Mouse (Mus musculus) bone marrow macrophage, adult 2 months (primary cell): ENCODE data around the gene Slc4a2.

Experiments used
- CTCF ChIP-seq: IDR thresholded peaks from 2 replicates; pipeline ENCODE4 v1.5.1; 2012; ENCODE audit warnings: low read depth, mild to moderate bottlenecking, low read length, moderate library complexity
- POLR2A ChIP-seq: IDR thresholded peaks from 2 replicates; pipeline ENCODE4 v1.6.1; 2012; ENCODE audit warnings: mild to moderate bottlenecking, low read depth, low read length, borderline replicate concordance

DNA sequence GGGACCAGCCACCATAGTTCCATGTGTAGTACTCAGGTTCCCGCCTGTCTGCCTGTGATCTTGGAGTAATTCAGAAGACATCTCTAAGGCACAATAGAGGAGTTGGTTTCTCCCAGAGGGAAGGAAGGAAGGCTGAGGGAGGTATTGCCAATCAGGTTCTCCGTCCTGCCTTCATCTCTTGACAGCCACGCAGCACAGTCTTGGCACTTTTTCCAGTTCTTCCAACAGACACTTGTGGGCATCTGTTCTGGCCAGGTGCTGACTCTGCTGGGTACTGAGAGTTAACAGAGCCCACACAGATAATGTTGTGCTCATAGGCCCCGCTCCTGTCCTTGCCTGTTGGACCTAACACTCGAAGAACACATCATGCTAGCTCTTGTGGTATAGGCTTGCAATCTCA is 63.1 kb downstream of the Slc4a2 start:
- TF ChIP-seq CTCF: no peak
- no peak for TF ChIP-seq POLR2A
